ENCODE assay signal across 13 mouse cellular contexts in genomic region chr1:64755971-64756639, GRCm38 (mm10). TPM values are rescaled to one million over a fixed set of nuclear protein-coding genes. Genes with fewer than 3 reads are reported as not detected.
DNase-seq lines count a peak whose midpoint lies in the region; ATAC-seq lines count a peak whose summit lies in the region.
"Had no signal": no experiment of that assay in that cellular context is flagged by ENCODE, and none has a peak within 500 bp of the region (broad histone marks: within the 10 kb centered on the region; RNA-seq: fewer than 3 reads in every experiment).

No protein-coding gene starts in this region.

- no peak overlapping the region for H3K27ac ChIP-seq in heart, embryonic 16.5 days (ENCODE audit: low read length)
- H3K27ac ChIP-seq in heart, embryonic 10.5 days = no peak overlapping the region
- H3K27ac ChIP-seq: hindbrain, embryonic 13.5 days; limb, embryonic 12.5 days; midbrain, embryonic 15.5 days had no signal

- H3K4me2 ChIP-seq in heart, embryonic 16.5 days (ENCODE audit: low read depth, low read length) = peak overlapping the region; percentile 33
- H3K4me2 ChIP-seq: hindbrain, embryonic 13.5 days; limb, embryonic 12.5 days; midbrain, embryonic 15.5 days had no signal

- no peak for ATAC-seq in heart, embryonic 16.5 days (replicated peaks; ENCODE audit: extremely low read depth, insufficient read depth, low FRiP score)
- ATAC-seq in megakaryocyte, adult 5-6 weeks (ENCODE audit: poor library complexity, severe bottlenecking) = 0 out of 2 replicates have a peak, but pooled peaks have one; percentile 19
- ATAC-seq in CD4-positive, CD25-positive, alpha-beta regulatory T cell, adult 4 months = no peak
- ATAC-seq: midbrain, embryonic 15.5 days had no signal

- no peak overlapping the region for H3K9ac ChIP-seq in heart, embryonic 16.5 days (ENCODE audit: low read length)
- H3K9ac ChIP-seq: hindbrain, embryonic 13.5 days; limb, embryonic 12.5 days; midbrain, embryonic 15.5 days had no signal

- peaks cover 5% of the 10 kb centered on the region; the same call in 1 of the 2 replicates for H3K4me1 ChIP-seq in heart, embryonic 16.5 days (ENCODE audit: control insufficient read depth, insufficient read depth, low read length)
- H3K4me1 ChIP-seq in heart, embryonic 10.5 days = 0 out of 2 replicates have a peak, but pooled peaks cover 6% of the 10 kb centered on the region
- H3K4me1 ChIP-seq: hindbrain, embryonic 13.5 days; limb, embryonic 12.5 days; midbrain, embryonic 15.5 days had no signal

- H3K9me3 ChIP-seq in heart, embryonic 16.5 days (replicated peaks; ENCODE audit: control insufficient read depth, low read length) = no peaks in the 10 kb centered on the region
- H3K9me3 ChIP-seq in heart, embryonic 10.5 days = no peaks in the 10 kb centered on the region
- H3K9me3 ChIP-seq: G1E; hindbrain, embryonic 13.5 days; limb, embryonic 12.5 days; midbrain, embryonic 15.5 days had no signal

- WGBS in heart, embryonic 16.5 days = 47% methylated on average over 7 of the region's 7 CpGs
- WGBS in heart, embryonic 10.5 days = 66% methylated on average over 7 of the region's 7 CpGs

- no peak overlapping the region for H3K4me3 ChIP-seq in heart, embryonic 16.5 days (ENCODE audit: low read length)
- H3K4me3 ChIP-seq in heart, embryonic 10.5 days = no peak overlapping the region
- H3K4me3 ChIP-seq: hindbrain, embryonic 13.5 days; limb, embryonic 12.5 days; midbrain, embryonic 15.5 days had no signal

- no peak for DNase-seq in heart, embryonic 10.5 days (ENCODE audit: low spot score)
- peak; percentile 49 for DNase-seq in 3T3-L1 (ENCODE audit: low read depth, low spot score)
- peak; percentile 66 for DNase-seq in NIH3T3 (ENCODE audit: low read depth)
- no peak for DNase-seq in cerebellum, adult 9-11 months
- DNase-seq: cerebellum, adult 2 months; thymus, adult 18-20 months had no signal

- no peaks in the 10 kb centered on the region for H3K27me3 ChIP-seq in heart, embryonic 16.5 days (ENCODE audit: control insufficient read depth, insufficient read depth, low read length)
- H3K27me3 ChIP-seq in heart, embryonic 10.5 days (ENCODE audit: insufficient read depth, poor library complexity, severe bottlenecking) = no peaks in the 10 kb centered on the region
- H3K27me3 ChIP-seq: hindbrain, embryonic 13.5 days; limb, embryonic 12.5 days; midbrain, embryonic 15.5 days had no signal

- no peaks in the 10 kb centered on the region for H3K36me3 ChIP-seq in heart, embryonic 16.5 days (ENCODE audit: control insufficient read depth, insufficient read depth)
- H3K36me3 ChIP-seq in heart, embryonic 10.5 days = no peaks in the 10 kb centered on the region
- H3K36me3 ChIP-seq: G1E; hindbrain, embryonic 13.5 days; limb, embryonic 12.5 days; midbrain, embryonic 15.5 days had no signal

RNA-seq across cellular contexts. Expression of gene Fzd5, which starts 18.6 kb away (rescaled TPM):
- polyA plus RNA-seq in heart, embryonic 16.5 days (2015; fragmentation: Nextera tagmentation; extraction: Ambion mirVana) = 1.8 and 1.9 TPM in 2 replicates
- 1.4 and 1.8 TPM in 2 replicates for polyA plus RNA-seq in heart, embryonic 10.5 days (2016; fragmentation: Nextera tagmentation; extraction: Ambion mirVana)
- total RNA-seq in megakaryocyte, adult 5-6 weeks (2015) = 1.4 and 1.8 TPM in 2 replicates
- 1.6 and 2.0 TPM in 2 replicates for total RNA-seq in megakaryocyte, adult 5-6 weeks (2017)
- polyA plus RNA-seq in CD4-positive, CD25-positive, alpha-beta regulatory T cell, adult 4 months (2017; shearing (Covaris generic)) = under 1 TPM; 0.19 to 0.63 TPM

Comparison
In these comparisons a context has a peak if more than half of its experiments do, and no peak if none do; other contexts are left out.
1. DNase-seq: peak in 3T3-L1 (single experiment) and NIH3T3 (single experiment); none in heart, embryonic 10.5 days (single experiment) and cerebellum, adult 9-11 months (single experiment).